Mouse (Mus musculus) lung, embryonic 16.5 days (tissue): ENCODE measurements at regions not wholly inside any gene's neighbourhood (a gene's known extent, or its start where the extent isn't known, plus 50 kb on each side); places are given as distances from the start of the nearest gene placed in this dataset.
A peak's percentile ranks its signal among the peaks of the same experiment; 100 is the strongest.

Experiments used
- ATAC-seq: fragments of 200-750 bp; cut with Nextera tagmentation; 2 replicates; pipeline ENCODE4 v1.8.0; 2017; ENCODE audit warnings: low read depth, mild to moderate bottlenecking, moderate library complexity
- H3K27ac ChIP-seq: fragments of 300-500 bp; sonication (generic); 2 replicates; pipeline ENCODE4 v1.5.1; 2014; ENCODE audit warnings: mild to moderate bottlenecking, control low read depth, low read length
- H3K27me3 ChIP-seq: fragments of 300-500 bp; sonication (generic); 2 replicates; pipeline ENCODE4 v1.6.1; 2014; ENCODE audit warnings: low read depth, low read length, mixed read lengths; ENCODE audit not compliant: control insufficient read depth, insufficient read depth
- H3K36me3 ChIP-seq: fragments of 300-500 bp; sonication (generic); 2 replicates; pipeline ENCODE4 v1.6.1; 2014; ENCODE audit warnings: low read length; ENCODE audit not compliant: control insufficient read depth, insufficient read depth
- H3K4me1 ChIP-seq: fragments of 300-500 bp; sonication (generic); replicated peaks from 2 replicates; pipeline ENCODE4 v1.6.1; 2014; ENCODE audit warnings: low read length, mixed read lengths; ENCODE audit not compliant: control insufficient read depth, insufficient read depth
- H3K4me2 ChIP-seq: fragments of 300-500 bp; sonication (generic); 2 replicates; pipeline ENCODE4 v1.6.1; 2014; ENCODE audit warnings: low read depth, low read length, control low read depth
- H3K4me3 ChIP-seq: fragments of 300-500 bp; sonication (generic); 2 replicates; pipeline ENCODE4 v1.5.1; 2014; ENCODE audit warnings: mild to moderate bottlenecking, low read length, control low read depth
- H3K9ac ChIP-seq: fragments of 300-500 bp; sonication (generic); 2 replicates; pipeline ENCODE4 v1.6.1; 2014; ENCODE audit warnings: low read length, control low read depth
- H3K9me3 ChIP-seq: fragments of 300-500 bp; sonication (generic); 2 replicates; pipeline ENCODE4 v1.6.1; 2016; ENCODE audit warnings: low read length; ENCODE audit not compliant: control insufficient read depth
- WGBS: fragments of 180-500 bp; shearing (Covaris S2); extraction: QIAGEN DNeasy Blood & Tissue Kit; methylation state at CpG from one replicate; pipeline ENCODE4 v1.1.7; 2014; 5-methylcytosine and 5-hydroxymethylcytosine counted together

DNA sequence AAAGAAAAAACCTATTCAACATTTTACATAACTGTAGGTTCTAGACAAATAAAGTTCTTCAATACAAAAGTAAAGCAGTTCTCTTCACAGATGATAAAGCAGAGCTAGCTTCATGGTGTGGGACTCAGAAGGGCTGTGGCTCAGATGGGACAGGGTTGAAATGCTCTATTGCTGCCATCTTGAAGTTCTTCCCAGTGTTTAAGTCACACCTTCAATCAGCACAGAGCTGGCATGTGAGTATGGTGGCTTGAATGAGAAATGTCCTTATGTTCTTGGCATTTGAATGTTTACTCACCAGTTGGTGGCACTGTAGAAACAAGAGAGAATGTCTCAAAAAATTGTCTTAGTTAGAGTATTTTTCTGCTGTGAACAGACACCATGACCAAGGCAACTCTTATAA is 330.9 kb upstream of the 1700056E22Rik start:
- Histone ChIP-seq H3K4me3 (no peak overlapping the region), H3K9ac (no peak overlapping the region), H3K27me3 (no peaks in the 10 kb centered on the region), H3K36me3 (no peaks in the 10 kb centered on the region), H3K27ac (no peak overlapping the region), H3K9me3 (no peaks in the 10 kb centered on the region; the same call in 1 of the 2 replicates), H3K4me1 (no peaks in the 10 kb centered on the region), H3K4me2 (no peak overlapping the region)
- no peak for ATAC-seq

GRCm38 (mm10) chr1:184358226-184358568 is 324.1 kb upstream of the 1700056E22Rik start:
- Histone ChIP-seq H3K27ac (no peak overlapping the region), H3K9me3 (no peaks in the 10 kb centered on the region), H3K9ac (no peak overlapping the region), H3K27me3 (no peaks in the 10 kb centered on the region), H3K4me2 (no peak overlapping the region), H3K4me1 (peaks cover 4% of the 10 kb centered on the region; the same call in 1 of the 2 replicates), H3K36me3 (no peaks in the 10 kb centered on the region), H3K4me3 (no peak overlapping the region)
- WGBS: 37% methylated on average over 6 of the region's 6 CpGs
- ATAC-seq: no peak

DNA sequence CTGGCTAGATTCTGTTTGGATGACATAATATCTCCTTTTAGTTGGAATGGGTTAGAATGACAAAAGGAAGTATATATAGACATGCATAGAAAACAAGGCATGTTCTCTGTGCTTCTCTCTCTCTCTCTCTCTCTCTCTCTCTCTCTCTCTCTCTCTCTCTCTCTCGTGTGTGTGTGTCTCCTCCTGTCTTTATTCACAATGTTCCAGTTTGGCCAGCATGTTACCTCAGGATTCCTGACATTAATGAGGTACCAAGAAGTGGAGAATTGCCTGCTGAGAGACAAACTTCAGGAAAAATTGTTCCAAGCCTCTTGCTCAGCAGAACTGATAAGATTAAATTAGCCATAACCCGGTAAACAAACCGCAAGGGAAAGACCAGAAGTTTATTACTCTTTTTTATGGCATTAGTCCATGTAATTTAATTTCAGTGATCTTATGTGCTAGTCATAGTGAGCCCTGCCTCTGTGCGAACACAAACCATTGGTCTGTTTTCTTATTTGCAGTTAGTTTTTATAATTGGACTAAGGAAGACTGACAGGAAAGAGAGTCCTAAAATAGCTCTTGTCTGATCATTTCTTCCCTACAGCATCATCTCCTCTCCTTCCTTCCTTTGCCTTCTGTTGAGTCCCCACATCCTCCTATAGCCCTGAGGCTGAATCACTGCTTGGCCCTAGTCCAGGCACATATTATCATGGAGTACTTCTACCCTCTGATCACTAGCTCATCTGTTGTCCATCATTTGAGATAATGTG is 323.5 kb upstream of the 1700056E22Rik start:
- 31% methylated on average over 4 of the region's 4 CpGs for WGBS
- no peak overlapping the region for H3K4me2 ChIP-seq
- H3K27me3 ChIP-seq: no peaks in the 10 kb centered on the region
- no peaks in the 10 kb centered on the region for H3K36me3 ChIP-seq
- peak; percentile 71 for ATAC-seq
- H3K27ac ChIP-seq: peak overlapping the region; percentile 5; the same call in 1 of the 2 replicates
- no peak overlapping the region for H3K4me3 ChIP-seq
- H3K9me3 ChIP-seq: no peaks in the 10 kb centered on the region
- H3K4me1 ChIP-seq: peaks cover 4% of the 10 kb centered on the region; the same call in 1 of the 2 replicates
- no peak overlapping the region for H3K9ac ChIP-seq

GRCm38 (mm10) chr1:184353832-184354449 is 319.8 kb upstream of the 1700056E22Rik start:
- Histone ChIP-seq H3K9me3 (no peaks in the 10 kb centered on the region), H3K4me3 (no peak overlapping the region), H3K27me3 (no peaks in the 10 kb centered on the region), H3K4me2 (no peak overlapping the region), H3K36me3 (no peaks in the 10 kb centered on the region), H3K9ac (no peak overlapping the region), H3K4me1 (peaks cover 4% of the 10 kb centered on the region; the same call in 1 of the 2 replicates), H3K27ac (no peak overlapping the region)
- no peak for ATAC-seq
- WGBS: 73% methylated on average over 8 of the region's 8 CpGs

- Histone ChIP-seq H3K4me3 (no peak overlapping the region), H3K4me1 (no peaks in the 10 kb centered on the region), H3K9me3 (no peaks in the 10 kb centered on the region), H3K36me3 (no peaks in the 10 kb centered on the region), H3K27me3 (no peaks in the 10 kb centered on the region), H3K27ac (no peak overlapping the region), H3K4me2 (no peak overlapping the region), H3K9ac (no peak overlapping the region)
- no peak for ATAC-seq
- 71% methylated on average over 5 of the region's 5 CpGs for WGBS
Observed at GRCm38 (mm10) chr1:184351760-184352159, 317.7 kb upstream of the 1700056E22Rik start.

DNA sequence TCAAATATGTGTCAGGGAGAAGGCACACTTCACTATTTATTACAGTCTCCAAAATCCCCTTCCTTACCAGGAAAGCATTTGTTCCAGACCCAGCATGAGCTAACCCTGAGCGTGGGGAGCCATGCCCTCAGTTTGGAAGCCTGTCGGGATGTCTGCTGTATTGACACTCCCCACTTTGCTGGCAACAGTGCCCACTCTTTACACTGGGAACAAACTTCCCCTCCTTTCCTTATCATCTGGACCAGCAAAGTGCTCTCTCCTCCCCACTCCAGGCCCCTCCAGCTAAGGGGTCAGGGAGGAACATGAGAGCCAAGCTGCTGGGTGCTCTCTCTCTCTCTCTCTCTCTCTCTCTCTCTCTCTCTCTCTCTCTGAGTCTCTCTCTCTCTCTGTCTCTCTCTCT is 310.7 kb upstream of the 1700056E22Rik start:
- Histone ChIP-seq H3K27ac (no peak overlapping the region), H3K9me3 (0 out of 2 replicates have a peak, but pooled peaks cover 3% of the 10 kb centered on the region), H3K4me1 (no peaks in the 10 kb centered on the region), H3K4me3 (no peak overlapping the region), H3K9ac (no peak overlapping the region), H3K4me2 (no peak overlapping the region), H3K36me3 (no peaks in the 10 kb centered on the region), H3K27me3 (no peaks in the 10 kb centered on the region)
- peak; percentile 52; the same call in 1 of the 2 replicates for ATAC-seq
- 32% methylated on average over 2 of the region's 2 CpGs for WGBS

DNA sequence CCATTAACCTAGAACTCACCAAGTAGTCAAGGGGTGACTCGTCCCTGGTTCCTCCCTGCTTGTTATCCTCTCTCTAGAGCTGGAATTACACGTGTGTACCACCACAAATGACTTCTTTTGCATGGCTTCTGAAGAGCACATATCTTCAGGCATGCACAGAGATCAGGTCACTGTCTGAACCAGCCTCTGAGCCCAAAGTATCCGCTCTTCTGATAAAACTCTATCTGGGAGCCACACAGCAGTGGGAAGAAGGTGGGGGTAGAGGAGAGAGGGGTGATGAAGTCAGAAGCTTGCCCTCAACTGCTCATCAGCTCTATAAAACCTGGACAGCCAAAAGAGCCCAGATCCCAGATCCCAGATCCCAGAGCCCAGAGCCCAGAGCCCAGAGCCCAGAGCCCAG is 301.9 kb upstream of the 1700056E22Rik start:
- Histone ChIP-seq H3K9ac (no peak overlapping the region), H3K36me3 (no peaks in the 10 kb centered on the region), H3K9me3 (no peaks in the 10 kb centered on the region), H3K4me3 (no peak overlapping the region), H3K27ac (no peak overlapping the region), H3K27me3 (no peaks in the 10 kb centered on the region), H3K4me2 (no peak overlapping the region), H3K4me1 (no peaks in the 10 kb centered on the region)
- 74% methylated on average over 3 of the region's 3 CpGs for WGBS
- no peak for ATAC-seq

DNA sequence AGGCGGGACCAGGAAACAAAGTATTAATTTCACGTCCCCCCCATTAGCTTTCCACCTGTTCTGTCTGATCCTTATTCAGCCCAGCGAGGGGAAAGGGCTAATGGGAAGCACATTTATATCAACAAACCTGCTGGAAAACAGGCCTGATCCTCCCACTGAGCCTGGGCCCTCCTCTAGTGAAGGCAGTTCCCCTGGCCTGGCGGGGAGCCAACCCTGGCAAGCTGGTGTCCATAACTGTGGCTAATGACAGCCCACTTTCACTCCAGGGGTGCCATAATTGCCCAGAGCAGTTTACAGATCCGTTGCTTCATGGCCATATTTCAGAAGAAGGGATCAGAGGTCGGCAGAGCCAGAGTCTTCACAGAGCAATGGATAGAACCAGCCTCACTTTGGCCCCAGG is 301.2 kb upstream of the 1700056E22Rik start:
- Histone ChIP-seq H3K4me1 (no peaks in the 10 kb centered on the region), H3K9ac (no peak overlapping the region), H3K27me3 (no peaks in the 10 kb centered on the region), H3K4me3 (no peak overlapping the region), H3K4me2 (no peak overlapping the region), H3K36me3 (no peaks in the 10 kb centered on the region), H3K9me3 (no peaks in the 10 kb centered on the region), H3K27ac (no peak overlapping the region)
- no peak for ATAC-seq
- 54% methylated on average over 6 of the region's 6 CpGs for WGBS

DNA sequence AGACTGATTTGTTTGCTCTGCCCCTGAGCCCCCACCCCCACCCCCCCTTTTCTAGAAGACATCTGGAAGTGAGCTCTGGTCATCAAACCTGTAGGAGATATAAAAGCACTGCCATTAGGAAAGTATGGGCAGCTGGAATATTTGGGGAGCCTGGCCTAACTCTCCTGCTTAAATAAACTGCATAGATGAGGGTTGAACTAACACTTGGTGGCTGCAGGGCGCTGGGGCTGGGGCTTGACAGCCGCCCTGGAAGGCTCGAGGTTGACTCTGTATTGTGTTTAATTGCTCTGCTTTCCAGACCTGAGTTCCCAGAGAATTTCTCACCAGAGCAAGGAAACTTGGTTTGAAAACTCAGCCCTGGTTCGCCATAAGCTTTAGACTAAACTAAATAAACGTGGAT is 300.7 kb upstream of the 1700056E22Rik start:
- 50% methylated on average over 5 of the region's 5 CpGs for WGBS
- Histone ChIP-seq H3K27me3 (no peaks in the 10 kb centered on the region), H3K4me1 (no peaks in the 10 kb centered on the region), H3K27ac (no peak overlapping the region), H3K4me2 (no peak overlapping the region), H3K4me3 (no peak overlapping the region), H3K36me3 (no peaks in the 10 kb centered on the region), H3K9me3 (no peaks in the 10 kb centered on the region), H3K9ac (no peak overlapping the region)
- ATAC-seq: no peak
